Mouse (Mus musculus) olfactory bulb, adult 2 months (tissue): ENCODE data around the gene Pxdn.

ENCODE experiments used
- CTCF ChIP-seq: fragments of 200-500 bp; IDR thresholded peaks from 2 replicates; pipeline ENCODE4 v1.5.1; 2012; ENCODE audit warnings: low read depth, mild to moderate bottlenecking, low read length, moderate library complexity; ENCODE audit not compliant: insufficient read depth
- POLR2A ChIP-seq: fragments of 200-500 bp; IDR thresholded peaks from 2 replicates; pipeline ENCODE4 v1.6.1; 2012; ENCODE audit warnings: mild to moderate bottlenecking, low read depth, low read length, moderate library complexity; ENCODE audit not compliant: insufficient read depth

- TF ChIP-seq CTCF, result no peak
- no peak for TF ChIP-seq POLR2A
These were observed 112.8 kb downstream of the Pxdn start for GRCm38 (mm10) chr12:30050235-30050634.
